Mouse (Mus musculus): Measurements from ENCODE around the gene Hoxa7.

DNA sequence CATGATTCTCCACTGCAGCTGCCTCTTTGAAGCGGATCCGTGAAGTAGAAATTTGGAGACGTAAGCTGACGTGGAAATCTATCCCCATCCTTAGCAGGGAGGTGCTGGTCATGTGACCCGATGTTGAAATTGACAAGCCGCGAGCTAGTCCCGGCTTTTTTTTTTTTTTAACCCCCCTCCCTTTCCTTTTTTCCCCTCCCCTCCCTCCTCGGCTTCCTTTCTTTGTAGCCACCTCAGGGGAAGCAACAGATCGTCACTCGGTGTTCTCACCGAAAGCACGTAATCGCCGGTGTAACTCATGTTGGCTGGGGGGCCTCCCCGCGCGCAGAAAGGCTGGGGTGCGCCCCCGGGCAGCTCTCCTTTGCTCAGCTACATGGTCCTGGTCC lies 24.1 kb upstream of the Hoxa7 start, which contains the start of gene Hoxa11:
- TF ChIP-seq CTCF (IDR thresholded peaks at IDR 0.05; ENCODE audit: low read depth, low read length) (no peak), POLR2A (IDR thresholded peaks at IDR 0.05; ENCODE audit: insufficient read depth, low read length) (no peak), EP300 (IDR thresholded peaks at IDR 0.05; ENCODE audit: insufficient read depth, low read depth, low read length) (no peak)
